24 mouse cellular contexts compared by ENCODE assay signal in the genomic region with DNA sequence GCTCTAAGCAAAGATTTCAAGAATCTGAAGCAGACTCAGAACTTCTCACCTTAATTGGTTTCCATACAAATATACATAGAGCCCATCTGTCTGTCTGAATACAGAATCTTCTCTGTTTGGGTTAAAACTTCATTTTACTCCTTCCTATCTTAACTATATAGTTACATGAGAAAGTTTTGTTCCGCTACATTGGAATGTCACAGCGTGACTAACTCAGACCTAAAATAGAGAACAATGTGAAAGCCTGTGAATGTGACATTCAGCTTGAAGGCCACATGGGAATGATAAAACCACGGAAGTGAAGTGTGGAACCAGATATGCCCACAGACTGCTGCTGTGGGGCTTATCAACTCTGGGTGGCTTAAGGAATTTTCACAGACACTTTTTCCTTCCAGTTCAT.
DNase-seq lines count a peak whose midpoint lies in the region; ATAC-seq lines count a peak whose summit lies in the region.
"Had no signal": no experiment of that assay in that cellular context is flagged by ENCODE, and none has a peak within 500 bp of the region (broad histone marks: within the 10 kb centered on the region; RNA-seq: fewer than 3 reads in every experiment).

No protein-coding gene starts in this region.

- no peak for DNase-seq in frontal cortex, postnatal 14 days (ENCODE audit: low spot score in 2 of 2)
- peak; percentile 3 to 12 for DNase-seq in left cerebral cortex, adult 18-20 months (ENCODE audit: low spot score in 2 of 2)
- DNase-seq in left cerebral cortex, postnatal 10 days (ENCODE audit: extremely low spot score in 1 of 2, low spot score in 2 of 2): no peak
- peak; percentile 14 for DNase-seq in right cerebral cortex, postnatal 25 days
- DNase-seq in right cerebral cortex, postnatal 14 days: no peak
- no peak for DNase-seq in gastrocnemius, postnatal 10 days
- DNase-seq: adrenal gland, adult 8-10 months; cerebellum, adult 11 months; cerebellum, adult 9-10 months; embryo, embryonic 11 days; forebrain, postnatal 0 days; gastrocnemius, adult 2 months; heart, adult 2 months; heart, postnatal 36 days; kidney, adult 2 months; kidney, postnatal 36 days; lung, embryonic 14.5 days; lung, postnatal 14 days; spleen, adult 18-20 months; thymus, postnatal 4 days had no signal

- intact Hi-C loops in left cerebral cortex, postnatal 10 days (cut with DNase I): no loop called here

- peak; percentile 82 for ATAC-seq in frontal cortex, adult (ENCODE audit: low TSS enrichment)
- ATAC-seq: forebrain, postnatal 0 days; hindbrain, postnatal 0 days; intestine, embryonic 15.5 days; midbrain, embryonic 15.5 days had no signal

Comparison
In these comparisons a context has a peak if more than half of its experiments do, and no peak if none do; other contexts are left out.
1. DNase-seq: peak in left cerebral cortex, adult 18-20 months (2 of 2) and right cerebral cortex, postnatal 25 days (single experiment); none in frontal cortex, postnatal 14 days (0 of 2), left cerebral cortex, postnatal 10 days (0 of 2), right cerebral cortex, postnatal 14 days (single experiment) and gastrocnemius, postnatal 10 days (single experiment).